Mouse (Mus musculus) frontal cortex, adult 2 months (tissue): ENCODE measurements at regions not wholly inside any gene's neighbourhood (a gene's known extent, or its start where the extent isn't known, plus 50 kb on each side); places are given as distances from the start of the nearest gene placed in this dataset.
A peak's percentile ranks its signal among the peaks of the same experiment; 100 is the strongest.

Experiments
- DNase-seq, 2 experiments: peaks; one replicate each; pipeline ENCODE4 v3.0.0; 2022; ENCODE audit warnings: low spot score in 1 of 2; ENCODE audit errors: extremely low spot score in 1 of 2

DNA sequence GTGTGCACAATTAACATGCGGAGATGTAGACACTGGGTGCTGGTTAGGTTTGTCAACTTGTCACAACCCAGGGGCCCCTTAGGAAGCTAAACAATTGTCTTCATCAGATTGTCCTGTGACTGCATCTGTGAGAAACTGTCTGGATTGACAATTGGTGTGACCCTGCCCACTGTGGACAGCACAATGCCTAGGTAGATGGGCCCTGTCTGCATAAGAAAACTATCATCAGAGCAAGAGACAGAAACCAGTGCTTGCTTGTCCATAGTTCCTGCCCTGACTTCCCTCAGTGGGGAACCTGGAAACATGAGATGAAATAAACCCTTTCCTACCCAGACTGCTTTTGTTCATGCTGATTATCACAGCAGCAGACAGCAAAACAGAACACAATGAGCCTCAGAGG lies 63.5 kb upstream of the Tyw5 start:
- DNase-seq = no peak

DNA sequence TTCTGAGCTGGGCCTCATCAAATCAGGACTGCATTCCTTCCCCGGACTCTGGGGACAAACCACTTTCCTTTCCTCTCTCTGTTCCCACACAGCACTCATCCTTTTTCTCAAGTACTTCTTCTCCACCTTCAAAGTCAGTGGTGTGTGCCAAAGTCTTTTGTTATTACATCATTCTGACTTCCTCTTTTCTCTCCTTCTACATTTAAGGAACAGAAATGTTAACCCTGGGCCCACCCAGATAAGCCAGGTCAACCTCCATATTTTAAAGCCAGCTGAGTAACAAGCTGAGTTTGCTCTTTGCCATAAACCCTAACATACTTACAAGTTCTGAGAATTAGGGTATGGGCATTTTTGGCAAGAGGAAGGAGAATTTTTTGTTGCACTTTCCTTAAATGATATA lies 65.3 kb upstream of the Tyw5 start:
- DNase-seq = no peak

DNA sequence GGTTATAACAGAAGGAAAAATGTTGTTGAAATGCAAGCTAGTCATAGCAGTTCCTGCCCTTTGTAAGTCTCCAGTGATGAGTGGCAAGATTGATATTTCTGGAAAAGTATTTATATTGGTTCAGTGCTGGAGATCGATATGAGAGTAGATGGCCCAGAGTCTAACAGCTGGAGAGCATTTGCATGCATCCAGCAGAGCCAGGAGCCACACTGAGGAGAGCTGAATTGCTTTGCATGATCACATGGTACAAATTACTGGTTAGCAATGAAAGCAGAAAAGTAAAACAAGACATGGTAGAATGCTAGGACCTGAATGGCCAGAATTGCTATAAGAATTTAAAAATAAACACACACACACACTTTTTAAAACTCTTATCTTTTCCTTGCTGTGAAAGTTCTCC lies 70.8 kb upstream of the Tyw5 start:
- no peak for DNase-seq

DNA sequence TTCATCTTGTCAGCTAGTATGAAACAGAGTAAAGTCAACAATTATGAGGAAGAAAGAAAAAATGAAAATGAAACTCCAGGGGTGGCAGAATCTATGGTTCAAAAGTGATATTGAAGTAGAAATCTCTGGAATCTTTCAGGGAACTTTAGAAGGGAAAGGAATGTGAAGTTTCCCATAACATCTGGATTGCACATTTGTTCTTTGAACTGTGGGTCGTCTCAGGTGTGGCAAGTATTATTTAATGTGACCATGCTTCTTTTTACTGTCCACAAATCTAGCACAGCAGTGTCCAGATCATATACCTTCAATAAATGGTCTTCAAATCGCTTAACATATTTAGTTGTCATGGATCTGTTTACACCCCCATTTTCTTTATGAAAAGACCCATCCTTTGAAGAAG lies 71.2 kb upstream of the Tyw5 start:
- DNase-seq = no peak

DNA sequence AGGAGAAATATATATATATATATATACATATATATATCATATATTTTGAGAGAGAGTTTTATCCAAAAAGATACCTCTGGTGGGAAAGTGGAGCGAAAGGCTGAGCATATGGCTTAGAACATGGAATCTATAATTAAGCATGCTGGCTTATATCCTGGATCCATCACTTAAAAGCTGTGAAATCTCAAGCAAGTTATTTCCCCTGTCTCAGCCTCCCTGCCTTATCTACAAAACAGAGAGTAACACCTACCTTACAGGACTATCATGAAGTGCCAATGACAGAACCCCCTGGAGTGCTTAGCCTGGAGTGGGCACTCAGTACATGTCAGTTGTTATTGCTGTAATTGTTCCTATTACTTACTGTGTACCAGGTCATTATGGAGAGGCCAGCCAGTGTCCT lies 71.9 kb upstream of the Tyw5 start:
- peak in 1 of 2 experiments; percentile 9 for DNase-seq

DNA sequence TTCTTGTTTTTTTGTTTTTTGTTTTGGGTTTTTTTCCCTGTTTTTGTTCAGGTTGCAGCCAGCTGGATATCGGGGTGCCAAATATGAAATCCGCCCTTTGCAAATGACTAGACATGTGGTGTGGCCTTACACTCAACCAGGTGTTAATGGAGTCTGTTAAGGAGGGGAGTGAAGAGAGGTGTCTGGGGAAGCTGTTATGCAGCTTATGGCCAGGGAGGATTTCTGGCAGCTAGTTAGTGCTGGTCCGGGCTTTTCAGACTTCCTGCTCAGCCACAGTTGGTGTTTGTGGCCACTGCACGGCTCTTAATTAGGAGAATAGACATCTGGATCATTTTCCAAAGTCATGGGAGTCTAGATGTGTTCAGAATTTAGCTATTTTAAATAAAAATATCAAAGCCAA lies 72.7 kb upstream of the Tyw5 start:
- no peak for DNase-seq

DNA sequence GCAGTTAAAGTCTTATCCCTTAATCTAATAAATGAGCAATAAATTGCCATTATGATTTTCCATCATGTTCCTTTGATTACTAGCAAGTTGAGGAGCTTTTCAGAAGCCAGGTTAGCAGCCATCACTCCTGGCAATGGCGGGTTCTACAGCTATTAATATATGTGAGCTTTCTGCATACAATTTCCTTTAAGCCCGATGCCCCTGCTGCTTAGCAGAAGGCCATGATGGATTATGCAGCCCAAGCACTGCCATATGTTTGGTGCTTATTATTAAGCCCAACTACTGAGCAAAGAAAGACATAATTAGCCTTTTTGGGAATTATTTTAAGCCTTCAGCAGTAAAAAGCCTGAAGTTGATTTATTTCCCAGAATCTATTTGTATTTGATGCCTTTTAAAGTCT lies 82.3 kb upstream of the Tyw5 start:
- DNase-seq = no peak

DNA sequence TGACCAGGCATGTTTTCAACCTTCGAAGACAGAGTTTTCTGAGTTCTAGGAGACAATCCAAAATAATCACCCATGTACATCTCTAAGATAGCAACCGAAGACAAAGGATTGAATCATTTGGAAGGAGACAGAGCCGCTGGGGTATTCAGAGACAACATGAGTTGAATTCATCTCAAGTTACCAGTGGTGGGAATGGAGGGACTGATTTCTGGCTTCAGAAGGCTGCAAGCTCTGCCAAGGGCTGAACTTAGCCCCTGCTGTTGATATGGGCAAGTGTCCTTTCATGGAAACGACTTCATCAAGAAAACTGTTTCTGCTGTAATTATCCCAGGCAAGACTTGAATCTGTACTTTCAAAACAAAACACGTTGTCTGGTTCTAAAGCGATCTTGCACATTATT lies 82.7 kb upstream of the Tyw5 start:
- no peak for DNase-seq

DNA sequence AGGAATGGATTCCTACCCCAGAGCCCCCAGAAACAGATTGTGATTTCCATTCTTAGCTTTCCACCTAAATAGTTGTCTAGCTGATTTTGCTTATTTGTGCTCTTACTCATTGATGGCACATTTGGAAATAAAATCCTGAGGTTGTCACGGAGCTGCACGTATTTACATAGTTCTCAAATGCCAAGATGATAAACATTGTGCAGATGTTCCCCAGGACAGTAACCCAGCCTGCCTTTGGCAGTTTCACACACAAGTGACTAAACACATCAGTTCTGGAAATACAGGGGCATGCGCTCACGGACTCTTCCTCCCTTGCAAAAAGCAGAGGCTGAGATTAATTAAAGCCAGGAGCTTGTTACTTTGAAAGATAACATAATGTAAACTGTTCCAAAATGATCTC lies 83.1 kb upstream of the Tyw5 start:
- peak in 1 of 2 experiments; percentile 7 for DNase-seq

DNA sequence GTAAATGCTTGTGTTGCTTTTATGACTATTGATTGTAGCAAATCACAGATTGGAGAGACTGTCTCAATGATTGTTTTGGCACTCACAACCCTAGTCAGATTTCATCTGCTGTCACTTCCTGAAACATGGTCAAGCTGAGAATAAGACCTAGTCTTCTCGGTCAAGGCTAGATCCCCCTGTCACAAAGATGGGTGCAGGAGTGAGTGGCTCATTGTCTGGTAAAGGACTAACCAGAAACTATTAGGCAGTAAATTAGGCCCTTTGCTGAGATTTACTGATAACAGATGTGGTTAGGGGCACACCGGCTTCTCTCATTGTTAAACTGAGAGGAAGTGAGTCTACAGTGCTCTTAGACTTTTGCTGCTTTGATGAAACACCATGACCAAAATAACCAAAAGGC lies 85.8 kb upstream of the Tyw5 start:
- no peak for DNase-seq

DNA sequence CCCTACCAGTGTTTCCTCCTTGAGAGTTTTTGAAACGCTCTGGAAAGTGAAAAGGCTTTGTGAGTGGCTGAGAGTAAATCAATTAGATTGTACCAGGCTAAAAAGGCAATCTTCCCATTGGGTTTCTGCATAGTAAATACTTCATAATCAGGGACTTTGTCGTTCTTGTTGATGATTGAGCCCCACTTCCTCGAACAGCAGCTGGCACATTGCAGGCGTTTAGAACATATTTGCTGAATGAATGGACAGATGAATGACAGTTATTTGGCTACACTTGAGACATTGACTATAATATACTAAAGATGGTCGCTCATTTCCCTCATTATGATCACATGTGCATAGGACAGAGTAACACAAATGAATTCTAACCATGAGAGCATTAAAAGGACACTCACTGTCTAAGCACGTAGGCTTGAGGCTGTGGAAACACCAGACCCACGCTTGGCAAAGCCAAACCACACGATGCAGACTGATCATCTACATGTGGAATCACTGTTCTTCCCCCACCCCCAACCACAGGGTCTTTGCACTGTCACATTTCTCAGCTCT lies 90.7 kb upstream of the Tyw5 start:
- DNase-seq = no peak

DNA sequence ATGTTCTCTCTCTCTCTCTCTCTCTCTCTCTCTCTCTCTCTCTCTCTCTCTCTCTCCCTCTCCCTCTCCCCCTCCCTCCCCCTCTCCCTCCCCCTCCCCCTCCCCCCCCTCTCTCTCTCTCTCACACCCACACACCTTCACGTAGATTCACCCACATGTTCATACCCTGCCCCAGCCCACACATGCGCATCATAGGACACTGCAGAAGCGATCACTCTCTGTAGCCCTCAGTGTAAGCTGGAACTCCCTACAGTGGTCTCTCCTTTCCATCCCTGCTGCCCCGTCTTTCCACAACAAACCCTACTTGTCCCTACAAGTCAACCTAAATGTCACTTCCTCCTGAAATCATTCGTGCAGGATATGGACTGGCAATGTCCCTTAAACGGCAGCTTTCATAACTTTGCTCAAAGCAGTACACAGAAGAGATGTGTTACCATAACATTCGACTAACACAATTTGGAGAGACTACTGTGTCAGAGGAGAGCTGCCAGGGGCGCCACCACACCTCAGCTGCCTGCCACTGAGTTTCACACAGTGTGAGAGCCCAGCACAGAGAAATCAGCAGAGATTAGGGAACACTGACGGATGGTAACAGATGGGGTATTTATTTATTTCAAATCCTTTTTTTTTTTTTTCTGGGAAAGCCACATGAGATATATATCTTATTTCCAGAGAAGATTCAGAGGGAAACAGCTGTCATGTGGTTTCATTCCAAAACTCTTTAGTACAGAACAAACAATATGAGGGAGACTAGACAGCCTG lies 103.6 kb upstream of the Tyw5 start:
- peak in 1 of 2 experiments; percentile 36 for DNase-seq

DNA sequence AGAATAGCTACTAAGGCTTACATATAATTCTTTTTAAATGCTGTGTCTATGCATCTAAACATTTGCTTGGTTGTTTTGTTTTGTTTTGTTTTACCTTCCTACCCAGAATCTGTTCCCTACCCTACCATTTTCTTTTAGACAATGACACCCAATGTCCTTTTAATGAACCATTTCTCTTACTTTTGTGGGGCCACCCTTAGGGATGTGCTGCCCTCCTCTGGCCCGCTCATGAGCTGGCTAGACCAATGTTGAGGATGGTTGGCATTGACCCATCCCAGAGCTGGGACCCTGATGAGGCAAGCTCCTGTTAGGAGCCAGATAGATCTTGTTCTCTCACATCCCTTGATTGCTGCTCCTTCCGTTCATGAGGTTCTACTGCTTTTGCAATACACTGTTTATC lies 105.0 kb upstream of the Tyw5 start:
- no peak for DNase-seq

DNA sequence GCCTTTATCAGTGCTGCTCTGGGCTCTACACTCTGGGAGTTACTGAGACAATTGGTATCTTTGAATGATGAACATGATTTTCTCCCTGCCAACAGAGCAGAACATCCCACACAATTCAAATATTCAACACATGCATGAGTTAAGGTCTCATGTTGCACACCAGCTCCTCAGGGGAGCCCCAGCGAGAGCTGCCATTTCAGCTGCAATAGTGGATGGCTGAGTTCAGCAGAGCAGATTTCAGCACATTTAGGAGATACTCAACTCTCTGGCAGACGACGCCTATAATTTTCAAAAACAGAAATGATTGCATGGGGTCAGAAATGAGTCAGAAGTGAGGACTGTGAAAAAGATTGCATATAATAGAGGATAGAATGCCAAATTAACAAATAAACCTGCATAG lies 105.6 kb upstream of the Tyw5 start:
- DNase-seq = no peak

DNA sequence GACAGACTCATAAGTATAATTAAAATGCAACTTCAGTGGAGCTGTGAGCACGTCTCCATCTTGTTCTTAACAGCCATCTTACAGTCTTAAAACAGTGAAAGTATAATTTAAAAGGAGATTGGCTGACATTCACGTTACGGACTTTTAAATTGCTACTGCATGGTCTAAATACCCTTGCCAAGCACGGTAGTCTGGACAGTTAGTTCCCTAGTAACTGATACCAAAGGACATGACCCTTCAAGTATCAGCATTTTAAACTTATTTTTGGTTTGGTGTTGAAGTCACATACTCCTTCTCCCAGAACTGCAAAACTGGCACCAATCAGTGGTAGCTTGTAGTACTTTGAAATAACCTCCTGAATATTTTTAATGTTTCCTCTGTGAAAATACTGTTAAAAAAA lies 119.1 kb upstream of the Tyw5 start:
- DNase-seq = no peak

DNA sequence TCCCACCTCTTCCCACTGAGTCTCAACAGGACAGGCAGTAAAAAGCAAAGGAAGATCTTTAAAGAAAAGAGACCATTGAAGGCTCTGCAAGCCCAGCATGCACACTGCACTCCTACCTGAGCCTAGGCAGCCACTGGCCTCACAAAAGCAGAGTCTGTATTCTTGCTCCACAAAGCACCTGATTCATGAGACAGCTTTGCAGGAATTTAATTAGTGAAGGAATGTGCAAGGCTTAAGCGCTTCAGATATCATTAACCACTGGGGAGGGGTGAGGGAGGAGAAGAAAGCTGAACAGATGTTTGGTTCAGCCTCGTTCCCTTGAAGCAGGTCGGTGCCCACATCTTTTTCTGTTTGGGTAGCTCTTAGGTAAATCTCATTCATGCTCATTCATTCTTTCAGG lies 121.8 kb upstream of the Tyw5 start:
- DNase-seq = no peak

DNA sequence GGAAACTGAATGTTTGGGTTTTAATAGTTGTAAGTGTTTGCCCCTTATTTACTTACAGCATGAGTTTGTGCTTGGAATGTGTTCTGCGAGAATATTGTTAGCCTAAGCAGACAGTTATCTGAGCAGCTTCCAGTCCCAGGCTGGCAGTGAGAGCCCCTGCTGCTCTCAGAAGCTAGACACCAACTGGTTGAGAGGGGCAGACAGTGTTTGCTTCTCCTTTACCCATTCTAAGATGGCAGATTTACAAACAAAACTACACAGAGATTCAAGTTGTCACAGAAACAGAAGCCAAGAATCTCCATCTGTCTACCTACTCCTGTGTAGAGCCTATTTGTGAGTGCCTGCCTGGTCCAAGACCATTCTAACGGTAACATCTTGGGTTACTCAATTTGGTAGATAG lies 122.4 kb upstream of the Tyw5 start:
- no peak for DNase-seq

DNA sequence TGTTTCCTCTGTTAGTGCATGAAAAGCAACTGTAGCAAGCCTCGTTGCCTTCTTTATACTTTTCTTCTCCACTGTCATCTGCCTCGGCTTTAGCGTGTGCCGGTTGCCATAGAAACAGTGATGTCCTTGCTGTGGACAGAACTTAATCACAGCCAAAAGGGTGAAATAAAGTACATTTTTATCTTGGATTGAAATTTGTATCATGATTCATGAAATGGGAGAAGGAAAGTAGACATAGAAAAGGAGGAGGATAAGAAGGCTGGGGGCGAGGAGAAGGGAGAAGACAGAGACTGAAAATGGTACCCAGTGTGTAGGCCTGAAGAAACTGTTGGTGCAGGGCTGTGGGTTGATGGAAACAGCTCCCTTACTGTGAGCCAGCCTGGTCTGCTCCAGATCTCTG lies 130.5 kb upstream of the Tyw5 start:
- peak; percentile 20 to 59 for DNase-seq

DNA sequence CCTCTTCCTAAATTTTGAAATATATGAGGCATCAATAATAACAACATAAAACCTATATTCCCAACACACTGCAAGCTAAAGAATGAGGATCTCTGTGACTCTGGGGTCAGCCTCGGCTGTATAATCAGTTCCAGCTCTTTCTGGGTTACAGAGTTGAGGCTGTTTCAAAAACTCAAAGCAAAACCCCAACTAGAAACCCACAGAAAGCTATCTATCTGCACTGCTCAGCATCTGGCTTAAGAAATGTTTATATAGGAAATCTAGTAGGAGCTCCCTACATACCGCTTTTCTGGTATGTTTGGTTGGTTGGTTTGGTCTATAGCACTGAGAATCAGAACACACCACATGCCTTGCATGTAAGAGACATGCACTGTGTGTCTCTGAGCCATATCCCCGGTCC lies 137.8 kb upstream of the Tyw5 start:
- DNase-seq = no peak

DNA sequence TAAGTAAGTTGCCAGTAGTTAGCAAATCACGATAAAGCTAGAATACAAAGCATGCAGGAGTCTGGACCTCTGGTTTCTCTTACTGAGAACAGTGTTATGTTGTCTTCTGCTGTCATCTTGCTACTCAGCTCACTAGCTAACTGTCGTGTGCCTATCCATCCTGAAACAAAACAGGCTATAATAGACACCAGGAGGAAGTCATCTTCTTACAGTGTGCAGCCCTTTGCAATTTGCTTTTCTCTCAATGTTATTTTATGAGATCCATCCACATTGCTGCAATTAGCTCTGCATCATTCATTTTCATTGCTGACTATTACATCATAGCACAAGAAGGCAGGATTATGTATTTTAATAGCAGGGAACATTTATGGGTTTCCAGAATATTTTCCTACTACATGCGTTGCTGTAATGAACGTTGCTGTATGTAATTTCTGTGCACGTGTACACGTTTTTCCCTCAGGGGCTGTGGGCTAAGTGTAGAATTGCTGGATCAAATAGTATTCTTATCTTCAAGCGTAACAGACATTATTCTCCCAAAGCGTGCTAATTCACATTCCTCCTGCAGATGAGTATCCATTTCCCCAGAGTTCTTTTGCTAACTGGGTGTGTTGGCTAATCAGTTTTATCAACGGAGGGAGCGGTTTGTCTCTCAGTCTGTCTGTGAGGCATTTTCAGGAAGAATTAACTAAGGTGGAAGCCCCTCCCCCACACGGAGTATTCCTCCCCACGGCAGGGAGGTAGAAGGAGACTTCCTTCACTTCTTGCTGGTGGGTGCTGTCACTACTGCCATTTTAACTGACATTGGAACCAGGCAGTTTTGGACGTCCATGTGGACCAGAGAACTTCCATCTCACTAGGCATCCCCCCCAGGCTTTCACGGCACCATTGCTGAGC lies 139.1 kb upstream of the Tyw5 start:
- DNase-seq = no peak

DNA sequence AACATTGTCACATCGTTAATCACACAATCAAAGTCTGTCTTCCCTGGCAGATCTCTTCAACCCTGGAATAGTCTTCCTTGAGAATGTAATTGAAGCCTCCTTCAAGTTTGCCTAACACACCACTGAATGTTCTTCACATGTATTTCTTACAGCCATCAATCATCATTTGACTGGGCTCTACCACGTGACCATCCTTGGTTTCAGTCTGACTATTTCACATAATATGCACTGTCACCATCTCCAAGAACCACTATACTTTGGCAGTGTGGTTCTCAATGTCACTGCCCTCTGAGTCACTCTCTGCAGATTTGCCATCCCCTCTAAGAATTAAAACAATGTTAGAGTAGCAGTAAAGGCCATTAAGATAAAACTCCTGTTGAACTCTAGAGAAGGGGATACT lies 154.6 kb upstream of the Tyw5 start:
- DNase-seq = no peak

DNA sequence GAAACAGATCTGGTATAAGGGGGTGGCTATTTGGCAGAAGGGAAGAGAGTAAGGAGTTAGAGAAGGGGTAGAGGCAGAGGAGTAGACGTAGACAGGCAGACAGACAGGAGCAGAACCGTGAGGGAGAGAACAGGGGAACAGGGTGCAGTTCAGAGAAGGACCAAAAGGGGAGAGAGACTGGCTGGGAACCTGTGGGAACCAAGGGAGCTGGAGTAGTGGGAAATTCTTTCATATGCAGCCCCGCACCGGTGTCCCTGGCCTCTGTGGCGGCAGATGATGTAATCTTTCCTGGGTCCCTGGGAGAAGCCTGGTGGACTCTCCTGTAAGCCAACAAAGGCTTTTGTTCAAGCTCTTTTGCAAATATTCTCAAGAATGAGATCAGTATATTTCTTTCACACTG lies 157.8 kb upstream of the Tyw5 start:
- DNase-seq = no peak
